In genomic region chr8:90908580-90909471, GRCm38 (mm10) we compare ENCODE assay signal across 8 mouse cellular contexts.
DNase-seq lines count a peak whose midpoint lies in the region; ATAC-seq and TF ChIP-seq lines count a peak whose summit lies in the region.

No protein-coding gene starts in this region.

- under 1% methylated on average over 73 of the region's 89 CpGs for WGBS in forebrain, embryonic 15.5 days
- WGBS in lung, embryonic 15.5 days, result under 1% methylated on average over 58 of the region's 89 CpGs
- WGBS in olfactory bulb, adult 2 months, result under 1% methylated on average over 83 of the region's 89 CpGs
- under 1% methylated on average over 82 of the region's 89 CpGs for WGBS in thymus, adult 2 months

- in situ Hi-C loops in ES-E14 (cut with MboI; ENCODE audit: low sequenced_read_pairs in 2 of 2, unreplicated experiment in 2 of 2), result no loop called here

- TF ChIP-seq CTCF in olfactory bulb, adult 2 months (IDR thresholded peaks at IDR 0.05; ENCODE audit: insufficient read depth, low read depth, low read length), result no peak
- no peak for TF ChIP-seq CTCF in thymus, adult 2 months (IDR thresholded peaks at IDR 0.05; ENCODE audit: borderline replicate concordance, control insufficient read depth, extremely low read depth, insufficient read depth, low read length, poor library complexity)

- H3K27ac ChIP-seq in ES-E14 (ENCODE audit: insufficient read depth, low read depth, low read length, poor library complexity, severe bottlenecking), result peak overlapping the region; percentile 91
- H3K27ac ChIP-seq in forebrain, embryonic 15.5 days (replicated peaks), result peak overlapping the region; percentile 75; the same call in 1 of the 2 replicates
- peak overlapping the region; percentile 74 for H3K27ac ChIP-seq in lung, embryonic 15.5 days
- H3K27ac ChIP-seq in olfactory bulb, adult 2 months (ENCODE audit: insufficient read depth, low read depth, low read length), result peak overlapping the region; percentile 15; the same call in 1 of the 2 replicates
- H3K27ac ChIP-seq in thymus, adult 2 months (ENCODE audit: control insufficient read depth, insufficient read depth, low read length), result no peak overlapping the region

- peaks cover 2 to 24% of the 10 kb centered on the region in 2 experiments for H3K4me1 ChIP-seq in ES-E14 (ENCODE audit: control insufficient read depth in 2 of 2, insufficient read depth in 2 of 2, low read length in 2 of 2, poor library complexity in 1 of 2)
- peaks cover 13% of the 10 kb centered on the region for H3K4me1 ChIP-seq in forebrain, embryonic 15.5 days
- no peaks in the 10 kb centered on the region; the same call in 1 of the 2 replicates for H3K4me1 ChIP-seq in lung, embryonic 15.5 days
- H3K4me1 ChIP-seq in olfactory bulb, adult 2 months (ENCODE audit: control insufficient read depth, insufficient read depth, low read length), result peaks cover 5% of the 10 kb centered on the region; the same call in 1 of the 2 replicates
- no peaks in the 10 kb centered on the region for H3K4me1 ChIP-seq in thymus, adult 2 months (replicated peaks; ENCODE audit: control insufficient read depth, insufficient read depth, low read length)

- peak; percentile 60 for ATAC-seq in forebrain, embryonic 15.5 days (replicated peaks)
- peak; percentile 41 for ATAC-seq in lung, embryonic 15.5 days (ENCODE audit: borderline replicate concordance, extremely low read depth, low FRiP score, low TSS enrichment)

- peak; percentile 27; the same call in 1 of the 2 replicates for TF ChIP-seq POLR2A in olfactory bulb, adult 2 months (IDR thresholded peaks at IDR 0.05; ENCODE audit: insufficient read depth, low read depth, low read length)
- TF ChIP-seq POLR2A in thymus, adult 2 months (IDR thresholded peaks at IDR 0.05; ENCODE audit: control insufficient read depth, extremely low read depth, insufficient read depth, low read length, poor library complexity), result peak; percentile 67; the same call in 1 of the 2 replicates

- H3K4me3 ChIP-seq in ES-E14 (ENCODE audit: insufficient read depth in 1 of 2, low read depth in 1 of 2, low read length in 2 of 2, poor library complexity in 1 of 2, severe bottlenecking in 1 of 2), result peak overlapping the region; percentile 91 to 93
- H3K4me3 ChIP-seq in forebrain, embryonic 15.5 days, result peak overlapping the region; percentile 76
- H3K4me3 ChIP-seq in lung, embryonic 15.5 days, result peak overlapping the region; percentile 85
- peak overlapping the region; percentile 98 for H3K4me3 ChIP-seq in olfactory bulb, adult 2 months (ENCODE audit: insufficient read depth, low read depth, low read length)
- peak overlapping the region; percentile 64 for H3K4me3 ChIP-seq in thymus, adult 2 months (ENCODE audit: control insufficient read depth, insufficient read depth, low read length)

- H3K9me3 ChIP-seq in ES-E14 (ENCODE audit: control insufficient read depth, insufficient read depth, low read depth, low read length), result no peaks in the 10 kb centered on the region
- H3K9me3 ChIP-seq in forebrain, embryonic 15.5 days, result no peaks in the 10 kb centered on the region
- H3K9me3 ChIP-seq in lung, embryonic 15.5 days, result no peaks in the 10 kb centered on the region

- H3K4me2 ChIP-seq in forebrain, embryonic 15.5 days (replicated peaks), result peak overlapping the region; percentile 99
- H3K4me2 ChIP-seq in lung, embryonic 15.5 days, result peak overlapping the region; percentile 98

- H3K9ac ChIP-seq in ES-E14 (ENCODE audit: insufficient read depth, low read depth, low read length, poor library complexity, severe bottlenecking), result peak overlapping the region; percentile 83
- peak overlapping the region; percentile 62 for H3K9ac ChIP-seq in forebrain, embryonic 15.5 days (replicated peaks)
- H3K9ac ChIP-seq in lung, embryonic 15.5 days, result peak overlapping the region; percentile 71

- H3K36me3 ChIP-seq in ES-E14 (ENCODE audit: control insufficient read depth, insufficient read depth, low read length, poor library complexity, severe bottlenecking), result no peaks in the 10 kb centered on the region
- no peaks in the 10 kb centered on the region for H3K36me3 ChIP-seq in forebrain, embryonic 15.5 days
- H3K36me3 ChIP-seq in lung, embryonic 15.5 days, result no peaks in the 10 kb centered on the region
- H3K36me3 ChIP-seq in thymus, adult 2 months (ENCODE audit: control insufficient read depth, insufficient read depth, low read length), result no peaks in the 10 kb centered on the region

- no peak for DNase-seq in ES-E14 (ENCODE audit: low read depth, low spot score)
- DNase-seq in cerebellum, adult 11-12 months, result peak; percentile 65
- peak; percentile 67 to 68 for DNase-seq in heart, postnatal 14 days
- DNase-seq in layer of hippocampus, adult 18-20 months (ENCODE audit: low spot score in 2 of 2), result peak; percentile 12 to 36
- peak; percentile 60 for DNase-seq in thymus, adult 2 months

- intact Hi-C loops in heart, postnatal 14 days (cut with DNase I), result loop anchor here (1.0 to 2.0 kb wide), 3 partner anchors 32 to 81 kb away; partner anchors contain the start of gene Chd9

- no peaks in the 10 kb centered on the region for H3K27me3 ChIP-seq in forebrain, embryonic 15.5 days
- H3K27me3 ChIP-seq in lung, embryonic 15.5 days, result no peaks in the 10 kb centered on the region
- H3K27me3 ChIP-seq in thymus, adult 2 months (ENCODE audit: control insufficient read depth, insufficient read depth, low read length), result no peaks in the 10 kb centered on the region

TF ChIP-seq in ES-E14, 5 proteins besides CTCF, POLR2A, EP300 and RAD21:
- TF ChIP-seq HCFC1 (IDR thresholded peaks at IDR 0.05; ENCODE audit: borderline replicate concordance, insufficient read depth, low read length) (0 out of 2 replicates have a peak, but pooled peaks have one; percentile 7), CHD2 (IDR thresholded peaks at IDR 0.05; ENCODE audit: low read depth, low read length) (no peak)
